Mouse (Mus musculus) lung, adult 2 months (tissue): ENCODE data around the gene Wdr62.
"Not testable (repeated sequence)": the region's sequence is repeated elsewhere in the genome, so short reads cannot be mapped to it uniquely, and the experiment has no call there.

Experiments
- CTCF ChIP-seq: fragments of 200-500 bp; IDR thresholded peaks from 2 replicates; pipeline ENCODE4 v1.5.1; 2011; ENCODE audit warnings: mild to moderate bottlenecking, low read length, control low read depth; ENCODE audit not compliant: insufficient read depth
- POLR2A ChIP-seq: fragments of 200-500 bp; IDR thresholded peaks from 2 replicates; pipeline ENCODE4 v1.6.1; 2011; ENCODE audit warnings: low read depth, mild to moderate bottlenecking, control low read depth, low read length, borderline replicate concordance; ENCODE audit errors: extremely low read depth

DNA sequence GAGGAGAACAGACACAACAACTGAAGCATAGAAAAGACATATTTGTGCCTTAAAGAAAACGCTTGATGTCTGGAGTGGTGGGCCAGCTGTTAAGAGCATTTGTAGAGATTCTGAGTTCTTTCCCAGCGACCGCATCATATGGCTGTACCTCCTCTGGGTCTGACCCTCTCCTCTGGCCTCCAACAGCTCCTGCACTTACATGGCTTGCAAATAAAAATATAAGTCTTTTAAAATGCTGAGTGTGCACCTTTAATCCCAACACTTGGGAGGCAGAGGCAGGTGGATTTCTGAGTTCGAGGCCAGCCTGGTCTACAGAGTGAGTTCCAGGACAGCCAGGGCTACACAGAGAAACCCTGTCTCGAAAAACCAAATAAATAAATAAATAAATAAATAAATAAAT, 79.6 kb downstream of the Wdr62 start:
- TF ChIP-seq CTCF, POLR2A: not testable (repeated sequence)
